Mouse (Mus musculus): ENCODE data around the gene Disp1.

Gene Disp1

DNA sequence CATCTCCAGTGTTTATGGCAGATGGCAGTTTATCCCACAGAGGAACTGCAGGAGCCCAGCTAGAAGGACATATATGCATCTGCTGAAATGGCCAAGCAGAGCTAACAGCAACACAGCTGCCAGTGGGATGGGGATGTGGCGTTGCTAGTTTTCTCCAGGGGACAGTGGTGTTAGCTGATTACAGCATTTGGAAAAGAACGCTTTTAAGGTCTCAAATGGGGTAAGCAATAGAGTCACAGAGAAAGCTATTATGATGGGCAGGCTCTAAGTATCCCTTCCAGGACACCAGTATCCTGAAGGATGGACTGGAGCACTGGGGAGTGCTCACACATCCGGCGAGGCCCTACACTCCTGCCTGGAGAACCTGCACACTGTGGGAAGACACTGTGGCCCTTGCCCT is 129.0 kb downstream of the Disp1 start:
- in situ Hi-C loops (cut with MboI, MseI), result no loop called here

DNA sequence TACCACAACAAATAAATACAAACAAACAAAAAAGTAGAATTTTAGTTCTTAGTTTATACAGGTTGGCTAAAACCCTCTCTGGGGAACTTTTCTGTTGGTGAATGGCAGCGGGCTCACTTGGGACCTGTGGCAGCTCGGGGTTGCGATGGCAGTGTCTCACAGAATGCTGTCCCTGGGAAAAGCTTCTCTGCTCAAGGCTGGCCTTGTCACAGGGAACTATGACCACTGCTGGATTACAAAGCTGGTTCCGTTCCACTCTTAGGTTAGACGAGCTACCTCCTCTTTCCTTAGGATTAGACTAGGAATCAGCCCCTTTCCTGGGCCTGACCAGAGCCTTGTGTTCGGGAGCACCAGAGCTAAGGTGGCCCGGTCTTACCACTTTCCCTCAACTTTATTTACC is 130.1 kb downstream of the Disp1 start:
- in situ Hi-C loops (cut with MboI, MseI), result no loop called here

DNA sequence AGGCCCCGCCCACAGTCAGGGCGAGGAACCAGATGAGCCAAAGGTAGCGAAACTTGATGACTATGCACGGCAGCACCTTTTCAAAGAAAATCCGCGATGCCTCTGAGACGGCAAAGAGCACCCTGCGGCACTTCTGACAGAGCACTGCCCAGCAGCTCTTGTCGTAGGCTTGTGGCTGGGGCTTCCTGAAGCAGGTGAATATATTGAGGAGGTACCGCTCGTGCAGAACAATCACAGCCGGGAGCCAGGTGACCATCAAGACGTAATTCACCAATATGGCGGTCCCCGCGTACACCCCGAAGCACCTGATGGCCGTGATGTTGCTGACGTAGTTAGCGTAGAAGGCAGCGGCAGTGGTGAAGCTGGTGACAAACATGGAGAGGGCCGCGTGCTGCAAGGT is 132.7 kb downstream of the Disp1 start:
- in situ Hi-C loops (cut with MboI, MseI), result no loop called here

DNA sequence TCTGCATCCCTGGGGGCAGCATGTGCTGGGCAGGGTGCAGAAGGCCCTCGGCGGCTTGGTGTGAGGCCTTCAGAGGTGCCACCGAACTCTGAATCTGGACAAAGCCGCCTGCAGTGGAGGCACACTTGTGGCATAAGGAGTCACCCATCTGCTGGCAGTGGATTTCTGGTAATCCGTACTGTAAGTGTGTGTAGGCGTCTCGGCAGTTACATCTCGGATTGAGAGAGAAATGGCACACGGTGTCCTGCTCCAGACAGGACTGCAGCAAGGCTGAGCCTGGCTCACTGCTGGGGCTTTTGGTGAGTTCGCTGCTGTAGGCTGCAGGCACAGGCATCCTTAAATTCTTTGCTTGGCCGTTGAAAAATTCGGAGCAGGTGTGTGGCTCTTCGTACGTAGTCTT is 134.5 kb downstream of the Disp1 start:
- in situ Hi-C loops (cut with MboI, MseI), result no loop called here

DNA sequence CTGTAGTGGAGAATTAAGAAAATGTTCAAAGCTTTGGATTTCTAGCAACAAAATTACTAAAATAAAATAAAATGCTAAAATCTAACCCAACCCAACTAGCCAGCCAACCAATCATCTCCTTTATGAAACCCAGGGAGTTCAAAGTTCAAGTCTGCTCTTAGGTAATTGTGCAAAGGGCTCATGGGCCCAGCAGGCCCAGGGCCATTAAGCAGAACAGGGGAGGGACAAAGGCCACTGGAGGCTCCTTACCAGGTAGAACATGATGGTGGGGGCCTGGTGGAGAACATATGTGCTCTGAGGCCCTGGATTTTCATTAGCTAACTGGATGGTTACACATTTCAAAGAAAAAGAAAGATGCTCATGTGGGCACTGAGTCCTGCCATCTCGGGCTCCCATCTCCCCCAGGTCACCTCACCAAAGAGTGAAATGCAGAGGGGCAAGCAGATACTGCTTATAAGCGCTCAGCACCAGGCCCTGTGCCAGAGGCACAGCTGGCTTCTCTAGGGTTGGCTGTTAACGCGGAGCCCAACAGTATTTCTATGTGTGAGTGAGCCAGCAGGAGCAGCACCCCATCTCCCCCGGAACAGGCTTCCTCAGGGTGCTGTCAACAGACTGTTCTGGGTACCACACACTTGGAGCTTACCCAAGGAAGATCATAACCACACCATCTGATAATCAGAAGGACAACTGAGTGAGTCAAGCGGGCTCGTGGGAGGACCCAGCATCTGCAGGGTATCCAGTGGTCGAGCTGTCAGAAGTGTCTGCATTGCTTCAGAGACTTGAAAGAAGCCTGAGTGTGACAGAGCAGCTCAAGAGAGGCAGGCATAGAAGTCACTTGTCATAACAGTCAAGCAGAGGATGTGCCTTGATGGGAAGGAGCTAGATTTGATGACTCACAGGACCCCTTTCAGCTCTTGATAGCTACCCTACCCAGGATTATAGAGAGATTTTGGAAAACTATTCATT is 137.0 kb downstream of the Disp1 start:
- in situ Hi-C loops (cut with MboI, MseI), result no loop called here

DNA sequence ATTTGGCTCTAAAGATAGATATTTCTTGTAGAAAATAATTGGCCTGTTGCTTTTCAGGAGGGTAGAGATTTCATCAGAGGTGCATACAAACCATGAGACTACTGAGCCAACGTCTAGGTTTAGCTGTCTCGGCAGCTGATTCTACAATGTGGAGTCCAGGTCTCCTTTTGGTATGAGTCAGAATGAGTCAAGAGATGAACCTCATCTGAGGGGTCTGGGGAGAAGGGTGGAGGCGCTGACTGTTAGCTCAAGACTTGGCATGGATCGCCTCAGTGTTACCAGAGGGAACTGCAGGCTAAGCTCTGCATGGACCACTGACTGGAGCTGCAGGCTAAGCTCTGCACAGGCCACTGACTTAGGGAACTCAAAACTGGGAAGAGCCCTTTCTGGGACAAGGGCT is 138.9 kb downstream of the Disp1 start:
- in situ Hi-C loops (cut with MboI, MseI), result no loop called here

DNA sequence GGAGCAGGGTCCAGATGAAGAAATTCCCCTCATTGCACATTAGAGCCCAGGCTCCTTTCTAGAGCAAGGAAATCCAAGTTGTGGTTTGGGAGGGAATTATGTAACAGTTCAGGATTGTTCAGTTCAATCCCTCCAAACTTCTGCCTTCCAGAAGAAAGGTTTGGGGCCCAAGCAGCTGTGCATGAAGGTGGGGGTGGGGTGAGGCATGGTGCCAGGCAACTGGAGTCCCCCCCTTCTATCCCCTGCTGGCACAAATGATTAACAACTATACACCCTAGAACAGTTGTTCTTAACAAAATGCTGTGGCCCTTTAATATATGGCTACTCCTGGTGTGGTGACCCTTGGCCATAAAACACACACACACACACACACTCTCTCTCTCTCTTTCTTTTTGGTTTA is 140.2 kb downstream of the Disp1 start:
- in situ Hi-C loops (cut with MboI, MseI), result no loop called here

DNA sequence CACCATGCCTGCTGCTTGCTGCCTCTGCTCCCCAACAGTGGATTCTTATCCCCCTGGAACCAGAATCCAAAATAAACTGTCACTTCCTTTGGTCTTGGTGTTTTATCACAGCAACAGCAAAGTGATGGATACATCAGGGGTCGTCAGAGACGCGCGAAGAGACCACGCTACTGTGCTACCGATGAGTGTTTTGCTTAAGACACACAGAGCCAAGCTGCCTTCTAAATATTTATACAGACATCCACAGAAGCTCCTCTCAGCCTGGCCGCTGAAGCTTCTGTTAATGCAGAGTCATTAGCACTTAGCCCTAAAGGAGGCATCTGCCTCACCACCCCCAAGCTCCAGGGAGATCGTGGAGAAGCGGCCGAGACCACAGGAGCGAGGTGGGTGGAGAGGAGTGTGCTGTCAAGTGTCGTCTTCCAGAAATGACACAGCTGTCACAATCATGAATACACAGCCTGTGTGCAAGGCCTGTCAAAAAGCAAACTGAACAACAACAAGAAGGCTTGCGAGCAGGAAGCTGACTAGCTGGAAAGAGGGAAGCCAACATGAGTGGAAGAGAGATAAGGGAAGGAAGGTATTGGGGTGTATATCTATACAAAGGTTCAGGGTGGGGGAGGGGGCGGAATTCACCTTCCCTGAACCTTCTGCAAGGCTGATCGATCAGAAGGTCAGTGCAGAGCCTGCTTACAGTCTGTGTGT is 146.1 kb downstream of the Disp1 start:
- in situ Hi-C loops (cut with MboI, MseI), result no loop called here

DNA sequence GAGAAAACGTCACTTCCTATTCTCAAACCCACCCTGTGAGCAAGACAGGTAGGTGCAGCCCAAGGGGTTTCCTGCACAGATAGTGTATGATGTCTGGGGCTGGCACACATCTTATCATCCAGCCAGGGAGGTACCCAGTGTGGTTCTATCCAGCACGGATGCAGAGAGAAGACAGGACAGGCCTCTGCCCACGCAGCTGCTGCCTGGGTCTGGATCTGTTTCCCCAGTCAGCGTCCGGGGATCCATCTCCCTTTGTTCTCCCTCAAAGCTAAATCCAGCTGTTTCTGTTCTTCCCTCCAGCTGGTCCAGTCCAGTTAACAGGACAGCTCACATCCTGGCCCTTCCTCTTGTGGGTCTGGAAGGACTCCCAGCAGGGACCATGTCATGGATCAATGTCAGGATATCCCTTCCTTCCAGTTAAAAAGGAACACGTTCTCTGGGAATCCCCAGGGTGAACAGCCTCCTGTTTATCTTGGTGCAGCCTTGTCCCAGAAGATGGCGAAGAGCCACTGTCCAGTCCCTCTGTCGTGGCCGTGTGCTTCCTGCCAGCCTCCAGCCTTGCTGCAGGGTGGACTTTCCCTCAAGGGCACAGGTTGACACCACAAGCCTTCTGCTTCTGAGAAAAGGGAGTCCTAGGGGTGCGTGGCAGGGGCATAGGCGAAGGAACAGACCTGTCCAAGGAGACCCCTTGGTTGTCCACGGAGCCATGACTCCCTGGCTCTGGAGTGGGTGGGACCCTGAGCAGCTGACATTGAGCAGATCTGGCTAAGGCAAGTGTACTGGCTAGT is 148.9 kb downstream of the Disp1 start:
- in situ Hi-C loops (cut with MboI, MseI), result no loop called here

DNA sequence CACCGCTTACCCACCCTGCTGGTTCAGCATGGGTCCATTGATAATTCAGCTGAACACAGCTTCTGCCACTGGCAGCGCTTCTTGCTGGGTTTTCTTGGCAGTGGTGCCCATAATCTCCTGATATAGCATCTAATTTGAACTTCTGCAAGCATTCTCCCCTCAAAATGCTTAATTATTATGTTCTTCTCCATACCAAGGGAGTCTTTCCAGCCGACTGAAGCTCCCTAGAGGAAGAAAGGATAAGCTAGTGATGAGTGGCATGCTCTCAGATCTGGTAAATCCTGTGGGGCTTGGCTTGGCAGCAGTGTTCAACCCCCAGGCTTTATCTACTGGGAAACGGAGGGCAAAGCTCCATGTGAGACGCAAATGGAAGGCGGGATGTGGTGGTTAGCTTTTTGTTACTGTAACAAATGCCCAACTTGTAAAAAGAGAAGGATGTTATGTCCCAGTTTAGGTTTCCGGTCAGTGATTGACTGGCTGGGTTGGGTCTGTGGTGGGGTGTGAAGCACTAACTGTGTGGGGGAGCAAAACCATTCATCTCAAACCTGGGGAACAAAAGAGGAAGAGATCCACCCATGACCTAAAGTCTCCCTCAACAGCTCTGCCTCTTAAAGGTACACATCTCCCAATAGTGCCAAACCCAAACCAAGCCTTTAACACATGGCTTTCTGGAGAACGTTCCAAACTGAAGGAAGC is 151.2 kb downstream of the Disp1 start:
- in situ Hi-C loops (cut with MboI, MseI), result no loop called here

DNA sequence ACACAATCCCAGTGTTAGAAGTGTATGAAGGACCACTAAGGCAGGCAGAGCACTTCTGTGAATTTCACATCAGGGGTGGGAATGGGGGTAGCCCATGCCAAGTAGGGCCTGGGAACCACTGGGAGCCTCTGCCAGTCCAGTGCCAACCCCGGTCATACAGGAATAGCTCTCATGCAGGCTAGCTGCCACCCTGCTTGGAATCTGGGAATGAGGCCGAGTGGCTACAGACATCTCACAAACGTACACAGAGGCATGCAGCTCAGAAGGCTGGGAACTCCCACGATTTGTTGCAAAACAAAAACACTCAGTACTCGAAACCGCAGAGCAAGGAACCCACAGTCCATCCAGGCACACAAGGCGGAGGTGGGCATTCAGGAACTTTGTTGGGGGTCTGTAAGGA is 153.5 kb downstream of the Disp1 start:
- in situ Hi-C loops (cut with MboI, MseI), result no loop called here

DNA sequence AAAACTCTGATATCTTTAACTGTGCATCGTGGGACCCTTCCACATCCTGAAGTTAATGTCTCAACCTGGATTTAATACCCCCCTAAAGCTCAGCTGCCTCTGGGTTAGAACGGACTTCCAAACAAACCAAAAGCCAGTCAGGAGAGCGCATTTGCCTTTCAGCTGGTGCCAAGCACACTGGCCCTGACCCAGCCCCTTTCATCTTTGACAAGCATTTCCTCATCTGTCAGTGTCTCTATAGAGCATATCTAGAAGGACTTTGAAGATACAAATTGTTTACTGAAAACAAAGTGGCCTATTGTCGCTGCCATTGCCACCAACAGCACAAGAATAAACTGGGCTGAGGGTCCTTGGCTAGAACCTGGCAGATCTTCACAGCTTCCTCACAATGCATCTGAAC is 154.3 kb downstream of the Disp1 start:
- in situ Hi-C loops (cut with MboI, MseI), result no loop called here

DNA sequence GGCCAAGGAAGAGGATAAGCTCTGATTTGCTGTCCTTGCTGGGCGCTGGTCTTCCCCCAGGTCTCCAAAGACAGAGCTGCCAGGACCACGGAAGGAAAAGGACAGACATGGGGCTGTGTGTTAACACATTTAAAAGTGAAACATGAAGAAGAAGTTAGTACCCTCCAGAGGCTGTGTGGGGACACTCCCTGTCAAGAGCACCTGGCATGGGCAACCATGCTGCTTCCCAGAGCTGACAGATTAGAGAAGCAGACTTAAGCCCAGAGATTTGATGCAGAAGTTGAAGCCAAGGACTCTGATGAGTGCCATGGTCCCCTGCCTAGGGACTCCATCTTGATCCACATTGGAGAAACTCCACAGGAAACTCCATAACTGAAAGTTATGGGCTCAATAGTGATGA is 160.7 kb downstream of the Disp1 start:
- in situ Hi-C loops (cut with MboI, MseI), result no loop called here

DNA sequence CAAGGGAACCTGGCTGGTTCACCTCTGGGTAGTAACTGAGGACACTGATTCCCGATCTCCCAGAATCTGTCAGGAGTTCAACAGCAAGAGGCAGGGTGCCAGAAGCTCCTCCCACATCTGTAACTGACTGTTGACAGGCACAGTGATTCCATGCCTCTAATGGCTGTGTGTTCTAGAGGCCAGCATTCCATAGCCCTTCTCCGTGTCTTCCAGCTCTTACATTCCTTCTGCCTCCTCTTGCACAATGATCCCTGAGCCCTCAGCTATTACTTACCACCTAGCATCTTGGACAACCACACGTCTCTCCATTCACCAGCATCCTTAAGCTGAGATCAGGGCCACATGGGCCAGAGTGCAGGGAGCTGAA is 165.1 kb downstream of the Disp1 start:
- in situ Hi-C loops (cut with MboI, MseI), result no loop called here

DNA sequence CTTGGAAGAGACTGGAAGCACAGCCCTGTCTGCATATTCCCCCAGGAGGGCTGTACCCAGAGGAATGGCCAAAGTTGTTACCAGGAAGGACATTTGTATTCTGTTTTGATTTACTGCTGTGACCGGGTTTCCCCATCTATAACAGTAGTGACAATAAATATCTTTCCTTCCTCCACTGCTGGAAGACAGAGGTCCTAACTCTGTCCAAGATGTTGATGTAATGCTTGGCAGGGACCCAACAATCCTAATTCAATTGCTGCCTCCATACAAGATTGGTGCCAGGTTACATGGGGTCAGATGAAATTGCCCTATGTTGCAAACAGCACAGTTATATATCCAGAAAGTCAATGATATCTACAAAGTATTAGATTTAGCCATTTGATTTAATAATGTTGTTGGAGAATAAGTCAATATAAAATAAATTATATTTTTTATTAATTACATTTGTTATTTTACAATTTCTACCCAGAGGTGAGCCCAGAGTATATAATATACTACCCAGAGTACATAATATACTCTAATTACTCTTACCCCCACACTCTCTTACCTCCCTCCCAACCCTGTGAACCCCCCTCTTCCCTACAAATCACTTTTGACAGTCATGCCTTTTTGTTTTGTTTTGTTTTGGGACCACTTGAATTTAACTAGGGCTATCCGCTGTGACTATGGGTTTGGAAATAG is 165.6 kb downstream of the Disp1 start:
- in situ Hi-C loops (cut with MboI, MseI), result no loop called here

DNA sequence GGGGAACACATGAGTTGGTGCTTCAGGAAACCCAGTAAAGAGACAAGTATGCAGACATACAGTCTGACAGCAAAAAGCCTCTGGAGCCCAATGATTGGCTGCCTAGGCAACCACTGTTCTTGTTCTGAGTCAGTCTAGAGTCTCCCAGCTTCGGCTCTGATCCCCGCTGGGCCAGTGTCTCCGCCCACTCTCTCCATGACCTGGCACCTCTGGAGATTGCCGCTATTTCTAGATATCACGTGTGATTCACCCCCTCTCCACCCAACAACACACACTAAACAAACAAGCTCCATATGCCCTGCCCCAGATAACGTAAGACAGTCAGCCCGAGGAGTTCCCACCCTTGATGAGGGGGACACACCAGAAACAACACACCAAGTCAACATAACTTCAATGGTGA is 168.7 kb downstream of the Disp1 start:
- in situ Hi-C loops (cut with MboI, MseI), result no loop called here

DNA sequence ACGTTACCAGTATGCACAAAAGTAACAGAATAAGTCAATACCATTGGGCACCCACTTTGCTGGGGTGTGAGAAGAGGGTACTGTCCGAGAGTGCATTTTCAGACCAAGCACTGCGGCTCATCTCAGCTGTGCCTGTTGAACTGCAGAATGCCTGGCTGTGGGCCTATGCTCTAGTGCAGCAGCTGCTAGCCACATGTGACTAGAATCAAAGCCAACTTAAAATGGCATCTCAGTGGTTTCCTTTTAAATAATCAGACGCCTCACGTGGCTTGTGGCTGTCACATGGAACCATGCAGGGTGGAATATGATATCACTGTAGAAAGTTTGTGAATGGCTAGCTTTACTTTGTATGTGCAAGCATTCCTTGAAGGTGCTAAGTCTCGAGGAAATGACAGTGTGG is 172.0 kb downstream of the Disp1 start:
- in situ Hi-C loops (cut with MboI, MseI), result no loop called here

DNA sequence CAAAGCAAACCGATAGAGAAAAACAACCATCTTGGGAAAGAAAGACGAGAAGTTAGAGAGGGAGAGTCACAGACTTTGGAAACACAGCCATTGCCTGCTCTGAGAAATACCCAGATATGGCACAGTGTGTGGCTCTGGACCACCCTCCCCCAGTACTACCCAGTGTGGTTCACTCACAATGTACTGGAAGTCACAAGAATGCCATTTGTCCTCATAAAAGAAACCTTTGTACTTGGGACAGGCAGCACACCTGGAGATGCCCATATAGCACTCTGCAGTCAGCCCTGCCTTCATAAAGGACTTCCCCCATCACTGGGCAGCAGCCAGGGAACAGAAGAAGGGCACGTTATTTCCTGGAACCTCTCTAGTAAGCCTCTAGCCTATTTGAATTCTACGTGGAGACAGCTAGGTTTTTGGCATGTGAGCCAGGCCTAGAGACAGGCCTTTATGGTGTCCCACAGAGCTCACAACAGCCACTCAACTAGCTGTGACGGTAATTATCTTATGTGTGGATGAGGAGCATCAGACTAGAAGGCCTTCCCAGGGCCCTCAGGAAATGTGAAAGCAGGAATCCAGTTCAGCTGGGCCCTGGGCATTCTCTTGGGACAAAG is 173.3 kb downstream of the Disp1 start:
- in situ Hi-C loops (cut with MboI, MseI), result no loop called here

DNA sequence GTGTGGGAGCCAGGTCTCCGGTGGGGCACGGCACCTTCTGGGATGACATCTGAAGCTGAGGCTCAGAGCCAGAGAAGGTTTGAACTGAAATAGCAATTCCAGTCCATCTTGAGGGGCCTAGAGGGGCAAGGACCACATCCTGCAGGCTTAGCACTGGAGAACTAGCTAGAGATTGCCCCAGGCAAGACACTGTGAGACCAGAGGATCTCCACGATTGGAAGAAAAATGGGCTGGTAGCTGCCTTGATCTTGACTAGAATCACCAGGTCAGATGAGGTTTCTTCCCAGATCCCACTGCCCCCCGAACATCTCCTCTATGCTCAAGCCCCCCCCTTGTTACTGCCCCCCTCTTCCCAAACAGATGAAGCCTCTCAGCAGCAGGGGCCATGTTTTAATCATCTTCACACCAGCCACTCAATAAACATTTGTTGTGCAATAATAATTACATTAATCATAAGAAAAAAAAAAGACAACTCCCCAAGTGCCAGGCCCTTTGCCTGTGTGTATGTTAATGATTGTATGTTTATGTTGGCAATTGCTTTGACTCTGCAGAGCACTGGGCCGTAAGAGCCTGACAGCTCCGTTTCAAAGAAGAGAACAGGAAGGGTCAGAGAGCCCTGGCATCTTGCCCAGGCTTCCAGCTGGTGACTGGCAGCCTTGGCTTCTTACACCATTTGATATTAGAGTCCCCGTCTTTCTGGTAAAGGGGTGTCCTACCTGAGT is 174.0 kb downstream of the Disp1 start:
- in situ Hi-C loops (cut with MboI, MseI), result no loop called here

DNA sequence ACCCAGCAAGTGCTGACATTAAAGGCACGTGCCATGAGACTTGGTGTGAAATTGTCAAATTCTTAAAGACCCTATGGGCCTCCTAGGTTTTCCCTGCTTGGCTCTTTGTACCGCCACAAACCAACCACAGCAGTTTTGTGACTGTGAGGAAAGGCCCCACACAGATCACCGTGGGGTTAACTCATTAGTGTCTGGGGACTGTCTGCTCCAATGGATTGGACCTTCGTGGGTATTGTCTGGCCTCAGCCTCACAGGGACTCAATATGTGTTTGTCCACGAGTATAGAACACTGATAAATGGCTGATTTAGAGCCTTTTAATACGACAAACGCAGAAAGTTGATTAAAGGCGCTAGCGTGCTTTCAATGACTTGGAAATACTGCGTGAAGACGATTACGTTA is 175.2 kb downstream of the Disp1 start:
- in situ Hi-C loops (cut with MboI, MseI), result no loop called here

Measured in T-helper 2 cell (primary cell).